Mouse (Mus musculus): ENCODE data around the gene Frmd5. TPM values are rescaled to one million over a fixed set of nuclear protein-coding genes. Genes with fewer than 3 reads are reported as not detected.
A peak's percentile ranks its signal among the peaks of the same experiment; 100 is the strongest.
"Not testable (repeated sequence)": the region's sequence is repeated elsewhere in the genome, so short reads cannot be mapped to it uniquely, and the experiment has no call there.

The Frmd5 gene
- total RNA-seq, 2 experiments from 2014 or later: not detected

- ATAC-seq (replicated peaks; ENCODE audit: poor library complexity): no peak
Observed at GRCm38 (mm10) chr2:121583468-121584116, 223.3 kb downstream of the Frmd5 start.

- no peak for ATAC-seq (replicated peaks; ENCODE audit: poor library complexity)
Observed at GRCm38 (mm10) chr2:121582809-121583376, 224.0 kb downstream of the Frmd5 start.

- ATAC-seq (replicated peaks; ENCODE audit: poor library complexity): no peak
Observed at GRCm38 (mm10) chr2:121575741-121576201, 231.1 kb downstream of the Frmd5 start.

GRCm38 (mm10) chr2:121574066-121574630 is 232.7 kb downstream of the Frmd5 start:
- no peak for ATAC-seq (replicated peaks; ENCODE audit: poor library complexity)

- ATAC-seq (replicated peaks; ENCODE audit: poor library complexity): peak; percentile 96
Observed at GRCm38 (mm10) chr2:121571780-121572179, 235.1 kb downstream of the Frmd5 start.

- no peak for ATAC-seq (replicated peaks; ENCODE audit: poor library complexity)
Observed at GRCm38 (mm10) chr2:121570999-121571655, 235.8 kb downstream of the Frmd5 start.

- ATAC-seq (replicated peaks; ENCODE audit: poor library complexity): no peak
Observed at GRCm38 (mm10) chr2:121570049-121570448, 236.8 kb downstream of the Frmd5 start.

- no peak for ATAC-seq (replicated peaks; ENCODE audit: poor library complexity)
Observed at GRCm38 (mm10) chr2:121565911-121566310, 241.0 kb downstream of the Frmd5 start.

- peak; percentile 99 for ATAC-seq (replicated peaks; ENCODE audit: poor library complexity)
Observed at GRCm38 (mm10) chr2:121563117-121563516, 243.8 kb downstream of the Frmd5 start.

GRCm38 (mm10) chr2:121551271-121551670 is 255.6 kb downstream of the Frmd5 start:
- ATAC-seq (replicated peaks; ENCODE audit: poor library complexity): no peak

GRCm38 (mm10) chr2:121549630-121550029 is 257.3 kb downstream of the Frmd5 start:
- ATAC-seq (replicated peaks; ENCODE audit: poor library complexity): no peak

GRCm38 (mm10) chr2:121544829-121545228 is 262.1 kb downstream of the Frmd5 start:
- peak; percentile 63; the same call in 1 of the 2 replicates for ATAC-seq (replicated peaks; ENCODE audit: poor library complexity)

- no peak for ATAC-seq (replicated peaks; ENCODE audit: poor library complexity)
Observed at GRCm38 (mm10) chr2:121525056-121525455, 281.8 kb downstream of the Frmd5 start.

- ATAC-seq (replicated peaks; ENCODE audit: poor library complexity): not testable (repeated sequence)
Observed at GRCm38 (mm10) chr2:121522830-121523229, 284.1 kb downstream of the Frmd5 start.

- ATAC-seq (replicated peaks; ENCODE audit: poor library complexity): peak; percentile 69
Observed at GRCm38 (mm10) chr2:121522006-121522405, 284.9 kb downstream of the Frmd5 start.

GRCm38 (mm10) chr2:121518711-121519110 is 288.2 kb downstream of the Frmd5 start:
- ATAC-seq (replicated peaks; ENCODE audit: poor library complexity): not testable (repeated sequence)

- ATAC-seq (replicated peaks; ENCODE audit: poor library complexity): no peak
Observed at GRCm38 (mm10) chr2:121518106-121518505, 288.8 kb downstream of the Frmd5 start.

- ATAC-seq (replicated peaks; ENCODE audit: poor library complexity): no peak
Observed at GRCm38 (mm10) chr2:121514211-121514610, 292.7 kb downstream of the Frmd5 start.

- ATAC-seq (replicated peaks; ENCODE audit: poor library complexity): peak; percentile 55
Observed at GRCm38 (mm10) chr2:121512991-121513765, 293.7 kb downstream of the Frmd5 start.

GRCm38 (mm10) chr2:121511401-121511800 is 295.5 kb downstream of the Frmd5 start:
- ATAC-seq (replicated peaks; ENCODE audit: poor library complexity): no peak

- peak; percentile 56 for ATAC-seq (replicated peaks; ENCODE audit: poor library complexity)
Observed at GRCm38 (mm10) chr2:121509584-121509983, 297.3 kb downstream of the Frmd5 start.
